Mouse (Mus musculus) MEL (cell line): ENCODE data around the gene Muc20. TPM values are rescaled to one million over a fixed set of nuclear protein-coding genes. Genes with fewer than 3 reads are reported as not detected.

ENCODE experiments used
- DNase-seq: peaks from one replicate; pipeline ENCODE4 v3.0.0; 2011; ENCODE audit warnings: low read depth, low spot score
- H3K27ac ChIP-seq: 2 replicates; pipeline ENCODE4 v1.5.1; 2012; ENCODE audit warnings: low read depth, mild to moderate bottlenecking, control low read depth, low read length, moderate library complexity; ENCODE audit not compliant: control insufficient read depth
- H3K27me3 ChIP-seq, 2 experiments: fragments of 150-350 bp in 1 of 2; sonication (generic) in 1 of 2; 2 replicates each; pipeline ENCODE4 v1.6.1; 2012; ENCODE audit warnings: low read length in 2 of 2, mild to moderate bottlenecking in 2 of 2, improper control_type of control experiment in 1 of 2, moderate library complexity in 1 of 2; ENCODE audit not compliant: insufficient read depth in 2 of 2, control insufficient read depth in 1 of 2
- H3K36me3 ChIP-seq, 2 experiments: 2 replicates each; pipeline ENCODE4 v1.6.1; 2012 to 2014; ENCODE audit warnings: low read length in 2 of 2, improper control_type of control experiment in 1 of 2, inconsistent platforms in 1 of 2, mild to moderate bottlenecking in 1 of 2; ENCODE audit not compliant: insufficient read depth in 2 of 2, control insufficient read depth in 1 of 2
- H3K4me1 ChIP-seq, 2 experiments: fragments of 150-350 bp in 1 of 2; sonication (generic) in 1 of 2; 2 replicates each; pipeline ENCODE4 v1.6.1; 2012; ENCODE audit warnings: low read length in 2 of 2, improper control_type of control experiment in 1 of 2, mild to moderate bottlenecking in 1 of 2; ENCODE audit not compliant: insufficient read depth in 2 of 2, control insufficient read depth in 1 of 2
- H3K4me3 ChIP-seq, 2 experiments: fragments of 150-350 bp in 1 of 2; sonication (generic) in 1 of 2; 2 replicates each; pipeline ENCODE4 v1.5.1; 2012; ENCODE audit warnings: low read depth in 2 of 2, low read length in 2 of 2, mild to moderate bottlenecking in 2 of 2, moderate library complexity in 2 of 2, control low read depth in 1 of 2, improper control_type of control experiment in 1 of 2; ENCODE audit not compliant: control insufficient read depth in 1 of 2, insufficient read depth in 1 of 2
- H3K79me2 ChIP-seq: 2 replicates; pipeline ENCODE4 v1.6.1; 2012; ENCODE audit warnings: mild to moderate bottlenecking, low read length, moderate library complexity; ENCODE audit not compliant: control insufficient read depth, poor library complexity, insufficient read depth
- H3K9ac ChIP-seq: 2 replicates; pipeline ENCODE4 v1.6.1; 2012; ENCODE audit warnings: low read depth, mild to moderate bottlenecking, control low read depth, low read length, moderate library complexity; ENCODE audit not compliant: control insufficient read depth, poor library complexity, severe bottlenecking
- H3K9me3 ChIP-seq: fragments of 150-350 bp; sonication (generic); replicated peaks from 2 replicates; pipeline ENCODE4 v1.6.1; 2012; ENCODE audit warnings: mild to moderate bottlenecking, low read length, improper control_type of control experiment, moderate library complexity; ENCODE audit not compliant: insufficient read depth
- CHD1 ChIP-seq: IDR thresholded peaks from 2 replicates; pipeline ENCODE4 v1.6.1; 2012; ENCODE audit warnings: low read depth, mild to moderate bottlenecking, inconsistent platforms, low read length, improper control_type of control experiment
- E2F4 ChIP-seq: IDR thresholded peaks from 2 replicates; pipeline ENCODE4 v1.6.1; 2011; ENCODE audit warnings: low read depth, low read length, improper control_type of control experiment, borderline replicate concordance
- ELF1 ChIP-seq: IDR thresholded peaks from 2 replicates; pipeline ENCODE4 v1.6.1; 2014; ENCODE audit warnings: low read depth, mild to moderate bottlenecking, inconsistent platforms, low read length, improper control_type of control experiment, moderate library complexity
- EP300 ChIP-seq, 2 experiments: IDR thresholded peaks; 2 replicates each; pipeline ENCODE4 v1.6.1; 2011; ENCODE audit warnings: improper control_type of control experiment in 2 of 2, low read length in 2 of 2, low read depth in 1 of 2, mild to moderate bottlenecking in 1 of 2
- ETS1 ChIP-seq: IDR thresholded peaks from 2 replicates; pipeline ENCODE4 v1.6.1; 2012; ENCODE audit warnings: low read depth, mild to moderate bottlenecking, inconsistent platforms, low read length, improper control_type of control experiment, moderate library complexity
- GABPA ChIP-seq: IDR thresholded peaks from 2 replicates; pipeline ENCODE4 v1.6.1; 2012; ENCODE audit warnings: low read depth, mild to moderate bottlenecking, inconsistent platforms, low read length, improper control_type of control experiment, moderate library complexity
- GATA1 ChIP-seq: IDR thresholded peaks from 2 replicates; pipeline ENCODE4 v1.6.1; 2011; ENCODE audit warnings: low read depth, low read length, improper control_type of control experiment
- HCFC1 ChIP-seq: IDR thresholded peaks from 2 replicates; pipeline ENCODE4 v1.6.1; 2012; ENCODE audit warnings: low read depth, mild to moderate bottlenecking, inconsistent platforms, low read length, improper control_type of control experiment, moderate library complexity
- KAT2A ChIP-seq: conservative IDR thresholded peaks from 2 replicates; pipeline ENCODE4 v1.6.1; 2012; ENCODE audit warnings: low read depth, low read length, improper control_type of control experiment, inconsistent platforms
- MAX ChIP-seq: IDR thresholded peaks from 2 replicates; pipeline ENCODE4 v1.6.1; 2011; ENCODE audit warnings: low read length, improper control_type of control experiment
- MAZ ChIP-seq: IDR thresholded peaks from 2 replicates; pipeline ENCODE4 v1.6.1; 2012; ENCODE audit warnings: low read depth, mild to moderate bottlenecking, inconsistent platforms, low read length, improper control_type of control experiment
- NRF1 ChIP-seq: IDR thresholded peaks from 2 replicates; pipeline ENCODE4 v1.6.1; 2014; ENCODE audit warnings: low read depth, mild to moderate bottlenecking, inconsistent platforms, low read length, improper control_type of control experiment, moderate library complexity; ENCODE audit not compliant: poor library complexity, insufficient read depth, severe bottlenecking
- POLR2AphosphoS2 ChIP-seq: IDR thresholded peaks from 2 replicates; pipeline ENCODE4 v1.6.1; 2011; ENCODE audit warnings: low read length, improper control_type of control experiment
- RAD21 ChIP-seq: IDR thresholded peaks from 2 replicates; pipeline ENCODE4 v1.6.1; 2011; ENCODE audit warnings: mild to moderate bottlenecking, low read depth, low read length, improper control_type of control experiment
- UBTF ChIP-seq: IDR thresholded peaks from 2 replicates; pipeline ENCODE4 v1.6.1; 2012; ENCODE audit warnings: low read depth, mild to moderate bottlenecking, inconsistent platforms, low read length, improper control_type of control experiment, moderate library complexity, borderline replicate concordance; ENCODE audit not compliant: insufficient read depth
- USF2 ChIP-seq, 2 experiments: IDR thresholded peaks; 2 replicates each; pipeline ENCODE4 v1.6.1; 2011 to 2012; ENCODE audit warnings: improper control_type of control experiment in 2 of 2, low read length in 2 of 2, borderline replicate concordance in 1 of 2, inconsistent platforms in 1 of 2, low read depth in 1 of 2, mild to moderate bottlenecking in 1 of 2; ENCODE audit not compliant: insufficient read depth in 1 of 2
- ZC3H11A ChIP-seq: IDR thresholded peaks from 2 replicates; pipeline ENCODE4 v1.6.1; 2012; ENCODE audit warnings: low read depth, mild to moderate bottlenecking, inconsistent platforms, low read length, improper control_type of control experiment
- ZNF384 ChIP-seq: IDR thresholded peaks from 2 replicates; pipeline ENCODE4 v1.6.1; 2012; ENCODE audit warnings: low read depth, mild to moderate bottlenecking, inconsistent platforms, low read length, improper control_type of control experiment
- polyA plus RNA-seq, 2 experiments: library from polyadenylated mRNA; stranded (reverse) in 1 of 2; unstranded in 1 of 2; fragments of >175 nt in 1 of 2; fragments of >200 nt in 1 of 2; gene quantifications; 2 replicates each; pipeline versions ENCODE4 v1.2.1 to v1.2.4; 2012; ENCODE audit warnings: low replicate concordance in 2 of 2, low read depth in 1 of 2; ENCODE audit not compliant: insufficient read length in 2 of 2, insufficient read depth in 1 of 2, missing spikeins in 1 of 2
- total RNA-seq: library from RNA; depleted of rRNA; stranded (reverse); fragments of 300-350 nt; gene quantifications from 2 replicates; pipeline ENCODE4 v1.2.3, GENCODE M21; 2012

Muc20 gene
- total and polyA plus RNA-seq, 3 experiments = not detected

GRCm38 (mm10) chr16:32818036-32818435 lies 20.8 kb upstream of the Muc20 start:
- TF ChIP-seq GATA1 (no peak), ZC3H11A (no peak), POLR2AphosphoS2 (no peak), MAX (no peak), KAT2A (no peak), EP300 (IDR thresholded peaks at IDR 0.05; ENCODE audit: low read depth in 1 of 2, low read length in 2 of 2) (no peak), RAD21 (no peak), UBTF (no peak), E2F4 (no peak), CHD1 (no peak), USF2 (IDR thresholded peaks at IDR 0.05; ENCODE audit: borderline replicate concordance in 1 of 2, insufficient read depth in 1 of 2, low read depth in 1 of 2, low read length in 2 of 2) (no peak), MAZ (no peak), ETS1 (no peak), NRF1 (no peak)
- DNase-seq = no peak
- no peaks in the 10 kb centered on the region for H3K9me3 ChIP-seq

GRCm38 (mm10) chr16:32815160-32815605 lies 17.9 kb upstream of the Muc20 start:
- Histone ChIP-seq H3K9ac (no peak overlapping the region), H3K27ac (no peak overlapping the region), H3K27me3 (no peaks in the 10 kb centered on the region), H3K4me3 (no peak overlapping the region), H3K4me1 (peaks cover 0 to 7% of the 10 kb centered on the region in 2 experiments; a peak in 2 of 4 replicates), H3K36me3 (peaks cover 0 to 3% of the 10 kb centered on the region in 2 experiments; a peak in 1 of 4 replicates), H3K9me3 (no peaks in the 10 kb centered on the region), H3K79me2 (no peaks in the 10 kb centered on the region)
- TF ChIP-seq GABPA (no peak), ZNF384 (peak; percentile 34; the same call in 1 of the 2 replicates), HCFC1 (no peak), EP300 (IDR thresholded peaks at IDR 0.05; ENCODE audit: low read depth in 1 of 2, low read length in 2 of 2) (no peak), ELF1 (no peak)
- DNase-seq = no peak

More at GRCm38 (mm10) chr16:32818036-32818435, 20.8 kb upstream of the Muc20 start:
- Histone ChIP-seq H3K4me1 (peaks cover 0 to 7% of the 10 kb centered on the region in 2 experiments; a peak in 2 of 4 replicates), H3K4me3 (no peak overlapping the region), H3K79me2 (no peaks in the 10 kb centered on the region), H3K36me3 (peaks cover 0 to 3% of the 10 kb centered on the region in 2 experiments; a peak in 1 of 4 replicates), H3K27me3 (no peaks in the 10 kb centered on the region), H3K27ac (no peak overlapping the region), H3K9ac (no peak overlapping the region)
